Mouse (Mus musculus) 3T3-L1 (cell line): Measurements from ENCODE around the gene Smad6.
A peak's percentile ranks its signal among the peaks of the same experiment; 100 is the strongest.

Source experiments
- DNase-seq: peaks from one replicate; pipeline ENCODE4 v3.0.0-alpha.2; 2015; ENCODE audit warnings: low read depth, low spot score

Smad6 gene

DNA sequence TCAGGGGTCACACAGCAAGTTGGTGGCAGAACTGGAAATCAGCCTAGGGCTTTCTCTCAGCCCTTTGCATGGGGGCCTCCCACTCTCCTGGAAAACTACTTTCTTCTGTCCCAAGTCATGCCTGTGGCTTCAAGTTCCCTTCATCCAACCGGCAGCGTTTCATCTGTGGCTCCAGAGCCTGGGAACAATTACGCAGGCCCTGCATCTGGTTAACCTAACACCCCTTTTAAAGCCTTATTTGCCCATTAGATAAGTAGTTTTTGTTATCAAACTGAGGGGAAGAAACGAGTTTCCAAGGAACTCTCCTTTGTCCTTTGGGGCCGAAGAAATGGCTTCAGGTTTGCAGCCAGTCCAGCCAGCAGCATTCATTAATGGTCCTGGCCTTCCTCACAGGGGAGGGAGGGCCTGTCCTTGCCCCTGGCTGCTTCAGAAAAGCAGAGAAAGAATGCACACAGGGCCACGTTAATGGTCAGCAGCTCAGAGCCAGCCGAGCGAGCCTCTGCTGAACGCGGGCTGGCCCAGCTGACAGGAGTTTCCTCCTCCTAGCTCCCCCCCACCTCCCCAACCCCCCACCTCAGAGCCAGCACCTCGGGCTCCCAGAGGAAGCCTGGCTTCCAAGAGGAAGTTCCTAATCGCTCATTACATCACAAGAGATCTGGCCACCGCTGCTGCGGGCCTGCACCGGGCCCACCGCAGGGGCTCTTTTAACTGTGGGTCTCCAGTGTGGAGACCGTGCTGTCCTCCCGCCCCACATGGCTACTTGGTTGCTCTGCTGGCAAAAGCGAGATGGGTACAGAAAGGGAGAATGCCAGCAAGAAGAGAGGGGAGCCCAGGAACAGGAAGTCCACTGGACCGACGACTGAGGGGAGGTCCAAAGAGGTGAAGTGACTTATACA lies 61.7 kb downstream of the Smad6 start:
- DNase-seq = no peak

DNA sequence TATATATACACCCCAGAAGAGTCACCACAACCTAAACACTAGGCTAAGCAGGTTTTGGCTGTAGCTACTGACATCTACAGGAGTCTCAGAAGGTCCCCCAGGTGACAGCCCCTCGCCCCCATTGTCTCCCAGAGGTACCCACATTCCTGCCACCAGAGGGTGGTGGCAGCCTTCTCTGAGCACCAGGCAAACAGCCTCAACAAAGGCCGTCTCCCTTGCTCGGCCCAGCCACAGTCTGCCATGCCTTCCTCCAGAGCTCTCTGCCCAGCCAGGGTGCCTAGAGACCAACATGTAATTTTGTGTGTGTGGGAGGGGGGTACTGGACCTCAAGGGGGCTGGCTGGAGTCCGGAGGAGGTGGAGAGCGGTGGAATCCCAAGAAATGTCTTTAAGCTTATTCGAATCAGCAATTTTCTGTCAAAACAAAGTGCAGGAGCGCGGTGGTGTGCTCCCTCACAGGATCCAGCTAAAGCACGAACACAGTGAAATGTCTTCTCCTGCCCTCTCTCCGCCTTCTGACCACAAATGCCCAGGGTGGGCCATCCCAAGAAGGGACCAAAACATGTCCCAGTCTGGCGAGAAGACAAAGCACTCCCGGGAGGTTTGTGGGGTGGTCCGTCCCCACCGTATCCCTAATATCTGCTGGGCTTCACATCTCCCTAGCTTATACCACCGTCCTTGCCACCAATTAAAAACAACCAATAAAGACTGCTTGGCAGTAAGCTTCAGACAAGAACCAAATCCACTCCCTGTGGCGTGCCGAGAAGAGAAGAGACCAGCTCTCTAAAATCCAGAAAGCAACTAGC lies 62.5 kb downstream of the Smad6 start:
- peak; percentile 62 for DNase-seq

DNA sequence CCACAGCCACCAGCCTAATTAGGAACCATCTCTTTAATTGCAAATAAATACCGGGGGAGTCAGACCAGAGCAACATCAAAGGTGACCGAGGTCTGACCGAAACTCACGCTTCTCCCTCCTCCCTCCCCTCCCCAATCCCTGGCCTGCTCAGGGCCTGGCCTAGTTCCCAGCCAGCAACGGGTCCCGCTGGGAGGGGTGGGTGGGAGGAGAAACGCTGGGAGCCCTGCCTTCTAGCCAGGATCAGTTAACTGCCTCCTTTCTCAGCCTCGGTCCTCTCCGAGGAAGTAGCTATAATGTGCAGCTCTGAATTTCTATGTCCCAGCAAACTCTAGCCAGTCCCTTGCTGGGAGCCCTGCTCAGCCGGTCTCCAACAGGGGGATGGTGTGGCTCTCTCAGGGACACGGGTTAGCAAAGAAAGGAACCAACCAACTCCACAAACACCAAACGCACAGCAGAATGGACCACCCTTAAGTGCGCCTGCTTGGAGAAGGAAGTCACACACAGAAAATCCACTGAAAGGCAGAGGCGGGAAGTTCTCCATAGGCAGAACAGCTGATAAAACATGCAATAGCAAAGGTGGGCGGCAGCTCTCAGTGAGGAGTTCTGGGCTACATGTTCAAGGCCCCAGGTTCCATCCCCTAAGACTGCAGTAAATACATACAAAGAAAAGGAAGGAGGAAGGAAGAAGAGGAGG lies 63.4 kb downstream of the Smad6 start:
- DNase-seq = no peak

DNA sequence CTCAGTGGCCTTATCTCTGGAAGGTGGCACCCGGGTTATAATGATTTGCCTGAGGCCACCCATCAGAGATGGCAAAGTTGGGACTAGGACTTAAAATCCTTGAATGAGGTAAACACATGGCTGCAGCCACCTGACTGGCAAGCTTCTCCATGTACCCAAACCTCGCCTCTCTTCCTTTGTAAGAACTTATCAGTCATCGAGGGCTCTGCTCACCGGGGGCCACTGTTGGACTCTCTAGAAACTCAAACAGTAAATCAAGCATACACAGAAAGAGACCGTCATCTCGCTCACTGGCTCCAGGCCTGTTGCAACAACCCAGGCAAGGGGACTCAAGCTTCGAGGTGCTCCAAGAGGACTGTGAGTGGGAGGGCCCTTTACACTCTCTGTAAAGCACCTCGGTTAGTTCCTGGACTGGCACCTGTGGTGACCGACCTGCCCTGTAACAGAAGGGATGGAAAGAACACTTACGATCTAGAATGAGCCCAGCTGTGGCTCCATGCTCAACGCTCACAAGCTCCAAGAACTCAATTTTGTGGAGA lies 64.1 kb downstream of the Smad6 start:
- DNase-seq = no peak

- DNase-seq = peak; percentile 71
Observed at GRCm38 (mm10) chr9:63956052-63956451, 65.8 kb downstream of the Smad6 start.

DNA sequence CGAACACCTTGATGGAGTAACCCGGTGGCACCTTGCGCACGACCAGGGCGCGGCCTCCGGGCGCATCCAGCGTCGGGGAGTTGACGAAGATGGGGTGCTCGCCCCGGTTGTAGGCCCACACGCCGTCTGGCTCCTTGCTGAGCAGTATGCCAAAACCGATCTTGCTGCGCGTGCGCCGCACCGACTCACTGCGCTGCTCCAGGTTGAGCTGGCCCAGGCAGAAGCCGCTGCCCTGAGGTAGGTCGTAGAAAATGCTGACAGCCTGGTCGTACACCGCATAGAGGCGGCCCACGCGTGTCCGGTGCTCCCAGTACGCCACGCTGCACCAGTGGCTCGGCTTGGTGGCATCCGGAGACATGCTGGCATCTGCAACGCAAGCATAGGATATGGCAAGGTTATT lies 68.2 kb downstream of the Smad6 start:
- DNase-seq = no peak

DNA sequence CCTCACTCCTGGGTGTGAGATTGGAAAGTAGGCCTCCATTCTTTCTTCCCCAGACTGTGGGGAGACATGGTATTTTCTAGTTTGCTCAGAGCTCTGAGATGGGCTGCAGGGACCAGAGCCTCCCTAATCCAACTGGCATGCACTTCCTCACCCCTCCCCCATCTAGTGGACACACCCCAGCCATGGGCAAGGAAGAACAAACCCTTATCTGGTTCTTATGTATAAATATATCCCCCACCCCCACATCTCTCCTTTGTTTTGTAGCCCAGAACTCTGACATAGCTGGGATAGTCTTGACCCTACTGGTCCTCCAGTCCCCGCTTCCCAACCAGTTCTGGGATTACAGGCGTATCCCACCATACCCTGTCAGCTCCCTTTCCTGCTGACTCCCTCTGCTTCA lies 69.3 kb downstream of the Smad6 start:
- no peak for DNase-seq

DNA sequence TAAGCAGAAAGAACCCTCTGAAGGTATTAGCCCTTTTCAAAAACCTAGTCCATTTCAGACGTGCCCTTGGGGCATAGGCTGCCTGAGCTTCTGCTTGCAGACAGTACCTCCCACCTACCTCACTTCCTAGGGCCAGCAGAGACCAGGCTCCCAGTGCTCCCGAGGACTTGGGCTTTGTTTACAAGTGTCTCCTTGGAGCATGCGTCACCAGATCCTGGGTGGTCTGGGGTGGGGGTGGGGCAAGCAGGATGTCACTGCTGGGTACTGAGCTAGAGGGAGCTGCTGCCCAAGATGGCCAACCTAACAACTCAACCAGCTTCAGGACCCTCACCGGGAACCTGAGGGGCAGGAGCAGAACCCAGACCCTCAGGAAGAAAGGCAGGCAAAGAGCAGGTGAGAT lies 71.5 kb downstream of the Smad6 start:
- DNase-seq = no peak

DNA sequence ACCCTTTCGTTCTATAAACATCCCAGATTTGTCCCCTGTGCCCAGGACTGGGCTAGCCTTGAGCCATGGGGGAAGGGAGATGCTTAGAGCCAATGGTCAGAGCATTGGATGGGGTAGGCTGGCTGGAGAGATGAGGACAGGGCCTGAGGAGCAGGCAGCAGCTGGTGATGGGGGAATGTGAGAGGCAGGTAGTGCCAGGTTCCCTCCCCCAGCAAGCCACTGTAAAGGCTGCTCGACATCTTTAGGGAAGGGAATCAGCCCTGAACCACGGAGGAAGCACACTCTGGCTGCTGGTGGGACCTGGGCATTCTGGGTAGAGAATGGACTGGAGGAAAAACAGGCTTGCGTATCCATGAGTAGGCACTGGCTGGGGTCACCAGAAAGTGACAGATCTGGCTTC lies 72.5 kb downstream of the Smad6 start:
- DNase-seq = no peak

GRCm38 (mm10) chr9:63942608-63942982 lies 79.3 kb downstream of the Smad6 start:
- peak; percentile 32 for DNase-seq

DNA sequence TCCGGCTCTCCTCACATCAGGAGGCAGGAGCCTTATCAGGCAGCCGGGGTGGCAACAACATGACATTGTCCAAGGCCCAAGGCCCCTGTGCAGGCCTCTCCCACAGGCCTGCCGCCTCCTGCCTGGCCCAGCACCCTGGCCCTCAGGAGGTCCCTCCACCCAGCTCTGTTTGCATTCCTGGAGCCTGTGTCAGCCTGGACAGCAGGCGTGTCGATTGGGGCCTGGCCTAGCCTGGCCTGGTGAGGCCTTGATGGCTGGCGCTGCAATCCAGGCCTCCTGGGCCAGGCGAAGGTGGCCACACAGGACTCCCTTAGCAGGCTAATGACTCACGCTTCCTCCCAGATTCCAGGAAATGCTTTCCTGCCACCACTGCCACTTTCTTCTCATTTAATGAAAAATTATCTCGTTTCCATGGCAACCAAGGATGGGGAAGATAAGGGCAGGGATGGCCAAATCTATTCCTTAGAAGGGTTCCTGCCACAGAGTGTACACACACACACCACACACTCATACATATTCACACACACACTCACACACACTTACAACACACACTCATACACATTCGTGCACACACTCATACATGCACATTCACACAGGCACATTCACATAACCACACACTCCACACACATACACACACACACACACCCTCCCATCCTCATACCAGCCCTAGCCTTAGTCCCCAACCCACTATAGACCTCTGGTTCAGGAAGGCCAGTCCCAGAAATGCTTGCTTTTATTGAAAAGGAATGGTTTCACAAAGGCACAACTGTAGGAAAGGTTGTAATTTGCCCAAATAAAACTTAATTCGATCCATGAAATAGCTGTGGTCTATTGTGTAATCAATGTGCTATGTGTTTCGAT lies 79.9 kb downstream of the Smad6 start:
- DNase-seq = peak; percentile 93

GRCm38 (mm10) chr9:63936256-63936655 lies 85.6 kb downstream of the Smad6 start:
- no peak for DNase-seq

GRCm38 (mm10) chr9:63933068-63933467 lies 88.8 kb downstream of the Smad6 start:
- no peak for DNase-seq

DNA sequence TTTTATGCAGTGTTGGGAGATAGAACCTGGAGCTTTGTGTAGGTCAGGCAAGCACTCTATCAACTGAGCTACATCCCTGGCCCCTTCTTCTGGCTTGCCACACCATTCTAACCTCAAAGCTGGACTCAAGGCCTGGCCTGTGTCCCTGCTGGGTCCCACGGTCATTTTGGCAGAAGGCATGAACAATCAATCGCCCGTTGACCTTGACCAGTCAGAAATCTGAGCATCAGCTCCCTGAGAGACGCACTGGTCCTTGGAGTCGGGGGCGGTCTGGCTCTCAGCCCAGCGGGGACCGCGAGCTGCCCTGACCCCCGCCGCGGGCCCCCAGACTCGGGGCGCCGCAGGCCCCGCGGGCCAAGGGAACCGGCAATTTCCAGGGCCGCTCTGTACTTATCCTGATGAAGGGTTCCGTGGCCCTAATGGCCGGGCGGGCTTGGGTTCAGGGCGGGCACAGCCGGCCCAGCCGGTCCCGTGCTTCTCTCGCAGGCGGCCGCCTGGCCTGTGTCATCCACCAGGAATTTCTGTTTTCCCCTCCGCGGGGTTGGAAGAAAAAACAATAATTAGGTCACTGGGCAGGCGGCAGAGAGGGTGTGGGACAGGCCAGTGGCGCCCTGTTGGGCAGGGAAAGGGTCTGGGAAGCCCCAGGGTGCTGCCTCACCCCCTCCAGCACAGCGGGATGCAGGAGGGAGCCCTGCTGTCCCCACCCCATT lies 94.4 kb downstream of the Smad6 start:
- peak; percentile 83 for DNase-seq

- DNase-seq = no peak
Observed at GRCm38 (mm10) chr9:63926377-63926776, 95.5 kb downstream of the Smad6 start.

GRCm38 (mm10) chr9:63923190-63923717 lies 98.6 kb downstream of the Smad6 start:
- no peak for DNase-seq

DNA sequence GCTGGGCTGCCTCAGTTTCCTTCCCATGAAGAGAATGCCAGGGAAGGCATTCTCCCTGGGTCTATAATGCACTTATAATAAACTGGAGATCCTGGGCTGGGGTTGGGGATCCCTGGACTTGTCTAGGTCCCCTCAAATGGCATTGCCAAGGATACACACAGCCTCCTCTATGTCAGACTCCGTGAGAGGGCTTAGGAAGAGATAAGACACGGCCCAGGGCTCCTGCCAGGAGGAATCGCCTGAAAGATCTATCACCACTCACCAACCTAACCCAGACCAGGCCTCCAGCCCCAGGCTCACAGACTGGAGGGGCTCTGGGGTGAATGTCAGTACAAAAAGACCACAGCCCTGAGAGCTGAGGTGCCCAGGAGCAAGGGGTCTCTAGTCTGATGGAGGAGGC lies 102.2 kb downstream of the Smad6 start:
- DNase-seq = no peak

DNA sequence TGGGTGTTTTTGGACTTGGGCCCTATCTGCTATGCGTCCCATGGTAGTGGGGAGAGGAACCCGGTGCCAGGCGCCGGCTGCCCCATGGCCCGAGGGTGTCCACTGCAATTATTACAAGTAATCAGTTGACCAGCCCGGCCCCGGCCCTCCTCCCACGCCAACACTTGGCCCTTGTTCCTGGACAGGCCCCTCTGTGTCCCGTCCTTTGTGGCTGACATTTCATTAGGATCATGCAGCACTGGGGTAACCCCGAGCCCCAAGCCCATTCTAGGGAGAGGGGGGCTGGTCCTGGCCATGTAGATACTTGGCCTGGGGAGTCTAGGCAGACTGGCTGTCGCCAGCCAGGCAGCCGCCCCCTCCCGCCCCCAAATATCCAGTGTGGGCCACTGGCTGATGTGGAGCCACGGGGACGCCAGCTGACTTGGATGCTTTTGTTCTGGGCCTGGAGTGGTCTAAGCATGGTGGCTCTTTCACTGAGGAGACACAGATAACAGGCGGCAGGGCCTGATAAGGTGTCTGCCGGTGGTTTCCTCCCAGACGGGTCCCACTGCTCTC lies 102.8 kb downstream of the Smad6 start:
- DNase-seq = no peak

GRCm38 (mm10) chr9:63918245-63918644 lies 103.6 kb downstream of the Smad6 start:
- peak; percentile 92 for DNase-seq

DNA sequence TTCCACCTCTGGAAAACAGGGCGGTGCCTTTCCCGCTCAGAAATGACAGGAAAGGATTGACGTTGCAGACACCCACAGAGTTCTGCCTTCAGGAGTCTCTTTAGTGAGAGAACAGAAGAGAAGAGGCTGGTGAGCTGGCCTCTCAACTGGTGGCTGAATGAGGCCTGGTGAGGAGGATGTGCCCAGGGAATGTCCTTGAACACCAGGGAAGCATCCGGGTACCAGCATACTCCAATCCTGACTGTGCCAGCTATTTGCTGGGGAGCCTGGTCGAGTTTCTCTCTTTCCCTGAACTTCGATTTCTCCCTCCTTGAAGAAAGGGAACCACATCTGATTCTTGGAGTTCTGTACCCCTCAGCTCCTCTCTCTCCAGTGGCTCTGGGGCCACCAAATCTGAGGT lies 105.4 kb downstream of the Smad6 start:
- DNase-seq = no peak
